Mouse (Mus musculus) cortical plate, adult 2 months (tissue): ENCODE measurements at regions not wholly inside any gene's neighbourhood (a gene's known extent, or its start where the extent isn't known, plus 50 kb on each side); places are given as distances from the start of the nearest gene placed in this dataset.
A peak's percentile ranks its signal among the peaks of the same experiment; 100 is the strongest.

Source experiments
- H3K27ac ChIP-seq: fragments of 200-500 bp; 2 replicates; pipeline ENCODE4 v1.5.1; 2012; ENCODE audit warnings: low read length, control low read depth, inconsistent platforms; ENCODE audit not compliant: insufficient read depth
- H3K4me1 ChIP-seq: fragments of 200-500 bp; 2 replicates; pipeline ENCODE4 v1.6.1; 2011; ENCODE audit warnings: low read length; ENCODE audit not compliant: control insufficient read depth, insufficient read depth
- H3K4me3 ChIP-seq: fragments of 200-500 bp; 2 replicates; pipeline ENCODE4 v1.5.1; 2011; ENCODE audit warnings: mild to moderate bottlenecking, low read length, control low read depth; ENCODE audit not compliant: insufficient read depth
- CTCF ChIP-seq: fragments of 200-500 bp; IDR thresholded peaks from 2 replicates; pipeline ENCODE4 v1.5.1; 2011; ENCODE audit warnings: mild to moderate bottlenecking, control low read depth, low read length; ENCODE audit not compliant: insufficient read depth; ENCODE audit errors: extremely low read depth
- POLR2A ChIP-seq: fragments of 200-500 bp; IDR thresholded peaks from 2 replicates; pipeline ENCODE4 v1.6.1; 2011; ENCODE audit warnings: mild to moderate bottlenecking, low read length, control low read depth; ENCODE audit not compliant: insufficient read depth; ENCODE audit errors: extremely low read depth

DNA sequence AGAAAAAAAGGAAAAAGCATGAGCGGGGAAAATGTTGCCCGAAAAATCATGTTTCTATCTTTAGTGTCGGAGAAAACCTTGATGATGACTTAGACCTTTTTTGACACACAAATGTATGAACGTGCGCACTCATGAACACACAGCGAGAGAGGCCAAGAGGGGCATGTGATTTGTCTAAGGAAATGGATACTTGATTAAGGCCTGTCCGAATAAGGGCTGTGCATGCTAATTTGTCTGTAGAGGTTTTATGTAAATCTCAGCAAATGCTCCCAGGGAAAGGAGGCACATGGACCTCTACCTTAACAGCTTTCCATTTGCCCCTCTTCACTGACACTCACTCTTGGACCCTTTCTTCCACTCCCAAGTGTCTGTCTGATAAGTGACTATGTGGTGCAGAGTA, 182.5 kb upstream of the Rgma start:
- no peaks in the 10 kb centered on the region for H3K4me1 ChIP-seq
- no peak overlapping the region for H3K27ac ChIP-seq
- no peak overlapping the region for H3K4me3 ChIP-seq
- TF ChIP-seq CTCF (no peak), POLR2A (no peak)

DNA sequence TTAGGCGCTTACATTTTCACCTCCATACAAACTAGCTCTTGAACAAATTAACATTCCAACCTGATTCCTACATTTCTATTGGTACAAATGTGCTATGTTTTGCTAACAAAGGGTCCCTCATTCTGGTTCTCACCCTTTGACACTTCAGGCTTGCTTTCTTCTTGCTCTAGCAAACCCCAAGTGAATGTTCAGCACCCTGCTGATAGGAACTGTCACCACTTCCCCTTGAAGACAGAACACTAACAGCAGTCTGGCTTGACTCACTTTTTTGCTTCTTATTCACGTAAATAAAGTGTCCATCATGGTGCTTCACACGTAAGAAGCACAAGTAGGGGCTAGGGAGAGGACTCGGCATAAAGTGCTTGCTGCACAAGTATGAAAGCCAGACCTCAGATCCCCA, 180.0 kb upstream of the Rgma start:
- Histone ChIP-seq H3K4me1 (no peaks in the 10 kb centered on the region), H3K27ac (no peak overlapping the region), H3K4me3 (no peak overlapping the region)
- no peak for TF ChIP-seq CTCF
- no peak for TF ChIP-seq POLR2A

DNA sequence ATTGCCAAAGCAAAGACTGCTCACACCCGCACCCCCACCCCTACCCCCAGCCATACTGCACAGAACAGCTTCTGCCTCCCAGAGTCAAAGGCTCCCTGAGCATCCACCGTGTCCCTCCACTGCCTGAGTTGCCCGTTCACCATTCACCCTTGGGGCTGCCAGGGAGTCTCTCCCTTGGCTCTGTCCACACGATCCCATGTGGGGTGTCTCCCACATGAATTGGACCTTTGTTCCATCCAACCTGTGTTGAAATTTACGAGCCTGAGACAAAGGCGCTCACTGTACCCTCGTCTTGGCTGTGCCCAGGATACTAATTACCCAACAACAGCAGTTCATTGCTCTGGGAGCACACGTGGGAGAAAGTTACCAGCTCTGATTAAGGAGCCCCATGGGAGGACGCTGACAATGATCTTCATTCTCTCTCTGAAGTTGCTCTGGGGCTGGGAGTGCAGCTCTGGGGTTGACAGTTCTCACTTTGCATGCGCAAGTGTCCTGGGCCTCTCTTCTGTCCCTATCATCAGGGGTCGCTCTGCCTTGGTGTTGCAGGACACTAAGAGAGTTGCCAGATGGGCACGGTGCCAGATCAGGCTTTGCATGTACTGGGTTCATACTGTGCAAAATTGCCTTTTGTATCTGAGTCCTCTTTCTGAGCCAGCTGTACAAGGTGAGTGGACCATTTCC, 178.3 kb upstream of the Rgma start:
- Histone ChIP-seq H3K27ac (peak overlapping the region; percentile 19; the same call in 1 of the 2 replicates), H3K4me1 (peaks cover 2% of the 10 kb centered on the region; the same call in 1 of the 2 replicates), H3K4me3 (no peak overlapping the region)
- TF ChIP-seq POLR2A = no peak
- no peak for TF ChIP-seq CTCF

DNA sequence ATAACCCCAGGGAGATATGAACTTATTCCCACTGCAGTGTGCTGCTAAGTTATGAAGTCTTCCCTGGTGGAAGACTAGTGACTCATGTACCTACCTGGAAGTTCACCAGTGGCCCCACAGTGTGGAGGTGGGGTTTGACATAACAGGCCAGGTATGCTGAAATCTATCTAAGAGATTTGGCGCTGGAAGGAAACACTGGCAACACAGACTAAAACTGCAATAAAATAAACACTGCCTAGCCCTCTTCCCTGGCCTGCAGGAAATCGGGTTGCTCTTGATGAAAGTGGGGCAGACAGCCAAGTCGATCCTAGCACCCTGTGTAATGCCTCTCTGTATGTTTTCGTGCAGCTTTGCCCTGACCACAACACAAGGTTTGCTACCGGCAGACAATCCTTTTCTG, 177.2 kb upstream of the Rgma start:
- Histone ChIP-seq H3K4me1 (peaks cover 4% of the 10 kb centered on the region; the same call in 1 of the 2 replicates), H3K27ac (no peak overlapping the region), H3K4me3 (no peak overlapping the region)
- no peak for TF ChIP-seq CTCF
- no peak for TF ChIP-seq POLR2A

DNA sequence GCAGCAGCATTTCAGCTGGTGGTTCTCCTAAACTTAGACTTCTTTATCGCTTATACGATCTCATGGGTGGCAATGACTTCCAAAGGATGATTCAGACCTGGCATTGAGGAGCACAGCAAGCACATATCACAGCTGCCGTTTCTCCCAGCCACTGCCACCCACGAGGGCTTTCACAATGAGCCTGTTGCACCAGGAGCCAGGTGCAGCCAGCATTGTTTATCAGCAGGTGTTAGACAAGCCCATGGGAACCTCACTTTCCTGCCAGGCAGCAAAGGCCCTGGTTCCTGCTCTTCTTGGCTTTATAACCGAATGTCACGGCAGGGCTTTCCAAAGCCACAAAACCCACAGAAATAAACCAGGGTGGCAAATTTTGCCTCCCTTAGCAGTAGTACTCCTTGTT, 175.3 kb upstream of the Rgma start:
- Histone ChIP-seq H3K27ac (no peak overlapping the region), H3K4me3 (no peak overlapping the region), H3K4me1 (peaks cover 4% of the 10 kb centered on the region; the same call in 1 of the 2 replicates)
- TF ChIP-seq POLR2A = no peak
- TF ChIP-seq CTCF = no peak

DNA sequence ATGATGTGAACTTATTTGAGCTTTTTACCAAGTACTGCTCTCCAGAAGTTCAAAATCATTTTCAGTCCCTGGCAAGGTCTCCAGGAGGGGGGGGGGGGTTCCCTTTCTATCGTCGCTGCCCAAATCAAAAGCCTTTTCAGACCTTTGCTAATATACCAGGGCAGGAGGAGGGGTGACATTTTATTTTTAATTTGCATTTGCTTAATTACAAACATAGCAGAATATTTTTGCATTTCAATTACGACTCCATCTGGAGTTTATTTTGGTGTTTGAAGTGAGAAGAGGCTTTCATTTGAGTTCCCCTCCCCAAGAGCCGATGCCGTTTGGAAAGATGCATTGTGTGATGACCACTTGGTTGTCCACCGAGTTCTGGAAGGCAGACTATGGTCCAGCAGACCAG, 174.0 kb upstream of the Rgma start:
- Histone ChIP-seq H3K4me1 (peaks cover 4% of the 10 kb centered on the region; the same call in 1 of the 2 replicates), H3K4me3 (no peak overlapping the region), H3K27ac (no peak overlapping the region)
- TF ChIP-seq CTCF = no peak
- no peak for TF ChIP-seq POLR2A

DNA sequence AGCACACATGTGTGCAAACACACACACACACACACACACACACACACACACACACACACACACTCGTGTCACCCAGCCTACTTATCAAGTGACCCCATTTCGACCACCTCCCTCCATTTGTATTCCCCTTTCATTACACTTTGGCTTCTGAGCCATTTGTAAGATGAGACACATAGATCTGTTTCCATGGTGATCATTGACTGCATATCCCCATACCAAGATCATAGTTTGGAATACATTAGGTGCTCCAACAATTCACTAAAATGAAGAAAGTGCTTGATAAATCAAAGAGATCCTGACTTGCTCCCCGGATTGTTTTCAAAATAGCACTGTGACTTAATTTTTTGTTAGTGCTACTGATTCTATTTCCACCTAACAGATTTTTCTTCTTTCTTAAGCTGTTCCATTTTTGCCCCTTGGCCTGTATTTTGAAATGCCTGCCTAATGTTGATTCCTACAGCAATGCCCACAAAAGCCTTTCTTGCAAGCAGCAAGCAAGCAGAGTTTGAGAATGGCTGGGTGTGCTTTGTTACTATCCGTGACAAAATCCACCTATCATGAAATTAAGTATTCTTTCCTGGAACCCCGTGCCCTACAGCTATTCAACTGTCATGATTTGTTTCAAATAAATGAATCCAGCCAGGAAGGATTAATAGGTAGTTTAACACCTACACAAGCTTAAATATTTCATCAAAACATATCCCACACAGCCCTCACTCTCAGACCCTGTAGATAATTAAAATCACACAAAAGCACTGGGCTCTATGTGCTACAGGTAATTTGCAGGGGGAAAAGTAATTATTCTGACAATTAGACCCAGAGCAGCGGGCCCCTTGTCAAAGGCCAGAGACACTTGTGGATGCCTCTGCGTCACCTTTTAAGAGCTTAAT, 168.1 kb upstream of the Rgma start:
- no peak overlapping the region for H3K4me3 ChIP-seq
- TF ChIP-seq POLR2A (no peak), CTCF (no peak)
- peaks cover 2% of the 10 kb centered on the region for H3K4me1 ChIP-seq
- H3K27ac ChIP-seq = no peak overlapping the region

DNA sequence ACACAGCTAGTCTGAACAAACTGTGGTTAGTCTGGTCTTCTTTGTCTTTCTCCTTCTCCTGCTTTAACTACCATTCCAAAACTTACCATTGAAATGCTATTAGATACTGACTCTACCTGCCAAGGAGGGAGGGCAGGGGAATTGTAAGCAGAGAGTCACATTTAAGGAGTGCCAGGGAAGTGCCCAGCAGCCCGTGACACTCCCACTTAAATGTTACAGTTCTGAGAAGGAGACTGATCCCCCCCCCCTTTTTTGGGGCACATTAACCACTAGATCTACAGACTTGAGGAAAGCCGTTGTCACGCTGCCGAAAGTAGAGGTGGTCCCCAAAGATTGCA, 166.9 kb upstream of the Rgma start:
- Histone ChIP-seq H3K27ac (peak overlapping the region; percentile 48), H3K4me3 (no peak overlapping the region), H3K4me1 (peaks cover 2% of the 10 kb centered on the region)
- TF ChIP-seq CTCF = no peak
- no peak for TF ChIP-seq POLR2A

DNA sequence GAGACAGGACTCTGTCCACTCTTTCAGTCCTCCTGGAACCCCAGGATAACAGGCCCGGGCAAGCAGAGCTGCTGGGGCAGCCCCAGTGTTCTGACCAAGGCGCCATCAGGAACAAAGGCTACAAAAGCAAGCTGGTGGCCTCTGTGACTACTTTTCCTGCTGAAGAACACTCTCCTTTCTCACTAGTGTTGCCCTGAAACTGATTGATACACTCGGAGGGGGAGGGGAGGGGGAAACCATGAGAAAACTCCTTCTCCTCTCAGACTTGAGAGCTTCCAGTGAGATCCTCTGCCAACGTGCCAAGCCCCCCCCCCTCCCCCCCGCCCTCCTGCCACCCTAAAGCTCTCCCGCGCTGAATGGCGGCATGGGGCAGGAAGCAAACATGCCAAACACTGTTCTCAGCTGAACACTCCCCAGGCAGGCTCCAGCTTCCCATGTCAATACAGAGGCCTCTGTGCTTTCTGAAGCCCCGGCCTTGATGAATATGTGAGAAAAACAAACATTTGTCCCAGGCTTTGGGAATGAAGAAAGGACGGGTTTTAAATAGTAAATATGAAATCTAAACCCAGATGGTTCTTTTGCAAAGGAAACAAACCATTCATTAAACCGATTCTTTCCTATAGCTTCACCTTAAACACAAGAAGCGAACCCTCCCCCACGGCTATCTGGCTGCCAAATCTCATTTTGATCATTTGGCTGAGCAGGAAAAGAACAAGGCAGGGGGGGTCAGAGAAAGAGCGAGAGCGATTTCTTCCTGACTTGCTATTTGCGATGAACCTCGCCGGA, 166.3 kb upstream of the Rgma start:
- Histone ChIP-seq H3K4me1 (peaks cover 2% of the 10 kb centered on the region), H3K4me3 (no peak overlapping the region), H3K27ac (peak overlapping the region; percentile 48; the same call in 1 of the 2 replicates)
- TF ChIP-seq POLR2A (no peak), CTCF (no peak)

DNA sequence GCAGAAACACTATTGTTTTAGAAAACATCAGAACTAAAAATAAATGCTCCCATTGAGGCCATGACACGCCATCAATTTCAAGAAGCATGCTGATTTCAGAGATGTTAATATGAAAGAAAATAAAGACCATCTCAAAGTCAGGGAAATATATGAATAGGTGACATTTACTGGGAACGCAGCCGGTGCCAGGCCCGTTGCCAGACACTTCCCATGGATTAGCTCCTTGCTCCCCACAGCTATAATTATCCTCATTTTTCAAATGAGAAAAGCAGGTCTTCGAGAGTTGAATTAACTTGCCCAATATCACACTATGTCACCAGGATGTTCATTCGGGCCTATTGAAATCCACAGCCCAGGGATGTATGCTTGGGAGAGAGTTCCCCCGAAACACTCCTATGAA, 165.2 kb upstream of the Rgma start:
- H3K27ac ChIP-seq = no peak overlapping the region
- no peak for TF ChIP-seq CTCF
- TF ChIP-seq POLR2A = no peak
- H3K4me3 ChIP-seq = no peak overlapping the region
- H3K4me1 ChIP-seq = peaks cover 2% of the 10 kb centered on the region
